Mouse (Mus musculus): ENCODE results near the gene Fam168a.

Fam168a gene

DNA sequence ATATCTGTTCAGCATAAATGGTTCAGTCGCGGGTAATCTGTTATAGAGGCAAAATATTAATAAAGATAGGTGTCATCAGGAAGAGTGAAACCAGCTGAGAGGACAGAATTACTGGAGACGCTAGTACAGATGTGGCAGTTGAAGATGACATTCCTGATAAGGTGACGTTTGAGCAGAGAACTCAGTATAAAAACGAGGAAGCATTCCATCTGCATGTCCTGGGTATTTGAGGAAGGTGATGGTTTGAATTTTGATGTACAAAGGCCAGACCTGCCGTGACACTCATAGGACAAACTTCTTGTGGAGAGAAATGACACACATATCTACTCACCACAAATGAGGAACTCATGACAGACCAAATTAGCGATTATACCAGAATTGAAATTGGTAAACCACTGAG is 73.8 kb downstream of the Fam168a start:
- DNase-seq (ENCODE audit: low spot score), result no peak

DNA sequence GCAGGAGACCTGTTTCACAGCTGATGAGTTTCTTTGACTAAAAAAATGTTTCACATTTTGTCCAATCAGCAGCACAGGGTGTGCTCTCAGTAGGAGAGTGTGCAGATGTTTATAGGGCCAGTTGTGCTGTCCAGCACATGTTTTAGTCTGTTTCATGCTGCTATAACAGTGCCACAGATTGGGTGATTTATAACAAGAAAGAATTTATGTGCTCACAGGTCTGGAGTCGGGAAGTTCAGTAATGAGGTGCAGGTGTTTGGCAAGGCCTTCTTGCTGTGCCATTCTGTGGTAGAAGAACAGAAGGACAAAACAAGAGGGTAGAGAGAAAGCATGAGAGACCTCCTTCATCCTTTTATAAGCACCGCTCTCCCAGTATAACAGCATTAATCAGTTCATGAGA is 78.2 kb downstream of the Fam168a start:
- DNase-seq (ENCODE audit: low spot score), result no peak

DNA sequence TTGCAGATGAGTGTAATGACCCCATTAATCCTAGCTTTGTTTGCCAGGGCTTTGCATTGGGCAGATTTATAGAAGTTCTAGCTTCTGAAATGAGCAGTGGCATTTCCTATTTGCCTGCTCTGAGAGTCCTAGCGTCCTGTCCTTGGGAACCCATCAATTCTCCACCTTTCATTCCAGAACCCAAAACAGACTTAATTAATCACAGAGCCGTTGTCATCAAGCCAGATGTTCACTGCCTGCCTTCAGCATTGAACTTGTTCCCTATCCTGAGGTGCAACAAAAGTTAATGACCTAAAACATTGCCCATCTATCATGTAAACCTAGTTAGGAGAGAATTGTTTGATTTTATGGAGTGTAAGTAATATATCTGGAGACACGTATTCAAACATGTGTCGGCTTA is 79.0 kb downstream of the Fam168a start:
- no peak for DNase-seq (ENCODE audit: low spot score)

DNA sequence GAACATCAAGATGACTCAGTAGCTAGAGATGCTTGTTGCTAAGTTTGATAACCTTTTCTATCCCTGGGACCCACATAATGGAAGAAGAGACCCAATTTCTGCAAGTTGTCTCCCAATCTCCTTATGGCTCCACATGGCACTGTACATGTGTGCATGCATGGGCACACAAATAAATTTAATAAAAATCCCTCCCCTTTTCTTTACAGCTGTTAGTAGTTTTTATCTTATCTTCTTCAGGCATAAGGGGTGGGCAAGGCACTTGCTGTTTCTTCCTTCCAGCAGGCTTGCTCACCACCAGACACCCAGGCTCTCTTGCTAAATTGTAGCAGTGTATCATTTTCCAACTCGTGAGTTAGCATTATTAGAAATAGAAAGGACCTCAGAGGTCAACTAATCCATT is 79.6 kb downstream of the Fam168a start:
- DNase-seq (ENCODE audit: low spot score), result no peak

DNA sequence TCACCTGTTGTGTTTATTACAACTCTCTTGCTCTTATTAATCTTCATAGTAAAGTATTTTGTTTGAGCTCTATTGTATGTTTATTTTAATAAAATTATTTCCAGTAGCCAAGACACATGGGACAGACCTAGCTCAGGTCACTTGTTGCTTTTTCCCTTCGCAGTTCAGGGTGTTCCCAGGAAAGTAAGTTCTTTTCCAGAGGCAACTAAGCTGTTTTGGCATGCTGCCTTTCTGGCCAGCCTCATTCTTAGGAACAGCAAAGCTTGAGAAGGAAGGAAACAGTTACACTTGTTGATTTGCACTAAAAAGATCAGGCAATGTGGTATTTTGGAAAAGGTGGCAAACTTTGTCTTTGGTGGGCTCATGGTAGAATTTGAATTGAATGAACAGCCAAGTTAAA is 81.9 kb downstream of the Fam168a start:
- DNase-seq (ENCODE audit: low spot score), result no peak

DNA sequence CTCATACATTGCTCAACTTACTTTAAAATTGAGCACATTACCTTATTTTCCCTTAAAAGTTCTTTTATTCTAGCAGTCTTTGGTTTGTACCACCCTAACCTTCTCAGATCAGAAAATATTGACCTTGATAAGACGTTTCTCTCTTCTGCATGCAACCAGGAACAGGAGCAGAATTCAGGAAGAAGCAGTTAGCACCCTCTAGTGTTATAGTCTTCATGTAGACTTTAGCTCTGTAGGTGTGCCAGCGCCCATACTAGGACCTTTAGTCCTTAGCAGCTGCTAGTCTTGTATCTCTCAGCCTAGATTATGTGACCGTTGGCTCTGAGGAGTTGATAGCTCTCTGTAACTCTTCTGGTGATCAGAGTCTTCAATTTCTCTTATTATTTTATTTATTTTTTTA is 92.4 kb downstream of the Fam168a start:
- no peak for DNase-seq (ENCODE audit: low spot score)

DNA sequence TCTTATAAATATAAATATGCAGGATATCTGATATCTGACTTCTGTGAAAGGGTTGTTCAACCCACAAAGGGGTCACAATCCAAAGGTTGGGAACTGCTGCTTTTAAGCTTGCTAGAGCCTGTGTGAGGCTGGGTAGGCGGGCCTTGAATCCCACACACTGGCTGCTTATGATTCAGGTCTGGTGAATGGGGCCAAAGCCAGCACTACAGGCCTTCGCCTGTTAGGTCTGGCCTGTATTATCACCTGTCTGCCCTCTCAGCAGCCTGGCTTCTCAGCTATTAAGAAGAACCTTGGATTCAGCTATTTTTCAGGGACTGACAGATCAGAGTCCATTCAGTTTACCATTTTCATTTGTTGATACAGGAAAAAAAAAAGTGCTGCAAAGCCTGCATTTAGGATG is 99.0 kb downstream of the Fam168a start:
- DNase-seq (ENCODE audit: low spot score), result no peak

DNA sequence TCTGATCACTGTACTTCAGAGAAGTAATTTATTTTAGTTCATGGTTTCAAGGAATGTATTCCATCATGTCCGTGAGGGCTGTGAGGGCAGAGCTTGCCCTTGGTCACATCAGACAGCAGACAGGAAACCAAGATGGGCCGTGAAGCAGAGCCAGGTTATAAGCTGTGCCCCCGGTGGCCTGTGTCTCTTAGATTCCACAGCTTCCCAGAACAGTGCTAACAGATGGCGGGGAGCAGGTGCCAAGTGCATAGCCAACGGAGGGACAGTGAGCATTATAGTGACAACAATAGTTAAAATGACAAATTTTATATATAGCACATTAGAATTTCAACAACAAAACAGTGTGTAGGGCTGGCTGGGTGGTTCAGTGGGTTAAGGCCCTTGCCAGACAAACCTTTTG is 105.5 kb downstream of the Fam168a start:
- DNase-seq (ENCODE audit: low spot score), result no peak

DNA sequence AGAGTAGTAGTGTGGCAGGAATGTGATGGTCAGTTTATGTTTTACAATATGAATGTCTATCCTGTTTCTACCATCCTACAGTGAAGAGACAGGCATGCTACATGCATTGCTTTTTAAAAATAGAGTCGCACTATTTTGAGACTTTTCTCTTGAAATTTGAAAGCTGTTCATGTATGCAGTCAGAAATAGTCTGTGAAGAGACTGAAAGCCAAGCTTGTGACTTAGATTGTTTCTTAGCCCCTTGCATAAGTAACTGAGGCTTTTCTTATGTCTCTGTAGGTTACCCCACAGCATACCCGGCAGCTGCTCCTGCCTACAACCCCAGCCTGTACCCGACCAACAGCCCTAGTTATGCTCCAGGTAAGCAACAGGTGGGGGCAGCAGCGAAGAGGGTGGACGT is 106.2 kb downstream of the Fam168a start:
- no peak for DNase-seq (ENCODE audit: low spot score)

DNA sequence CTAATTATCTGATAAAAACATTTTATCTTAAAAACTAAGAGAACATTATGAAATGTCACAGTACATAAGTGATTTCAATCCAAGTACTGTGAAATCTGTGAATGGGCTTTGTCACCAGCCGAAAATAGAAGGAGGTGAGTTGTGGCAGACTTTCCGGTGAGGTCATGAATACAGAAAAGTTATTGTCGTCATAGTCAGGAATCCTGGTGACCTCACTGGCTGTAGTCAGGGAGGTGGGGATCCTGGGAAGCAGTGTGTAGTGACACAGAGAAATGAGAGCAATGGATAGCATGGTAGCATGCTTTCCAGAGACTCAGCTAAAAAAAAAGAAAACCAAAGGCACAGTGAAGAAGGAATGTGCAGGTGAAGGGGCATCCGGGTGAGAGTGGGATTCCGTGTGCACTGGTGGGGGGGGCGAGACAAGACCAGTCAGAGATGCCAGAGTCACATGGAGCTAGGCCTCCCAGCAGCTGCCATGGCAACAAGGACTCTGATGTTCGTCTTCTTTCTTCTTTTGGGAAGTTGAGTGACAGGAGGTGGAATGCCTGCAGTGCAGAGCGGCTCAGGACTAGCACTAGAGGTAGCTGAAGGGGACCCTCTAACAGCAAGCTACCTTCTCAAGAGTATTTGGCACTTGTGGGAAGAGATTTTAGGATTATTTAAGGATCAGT is 109.6 kb downstream of the Fam168a start:
- no peak for DNase-seq (ENCODE audit: low spot score)

DNA sequence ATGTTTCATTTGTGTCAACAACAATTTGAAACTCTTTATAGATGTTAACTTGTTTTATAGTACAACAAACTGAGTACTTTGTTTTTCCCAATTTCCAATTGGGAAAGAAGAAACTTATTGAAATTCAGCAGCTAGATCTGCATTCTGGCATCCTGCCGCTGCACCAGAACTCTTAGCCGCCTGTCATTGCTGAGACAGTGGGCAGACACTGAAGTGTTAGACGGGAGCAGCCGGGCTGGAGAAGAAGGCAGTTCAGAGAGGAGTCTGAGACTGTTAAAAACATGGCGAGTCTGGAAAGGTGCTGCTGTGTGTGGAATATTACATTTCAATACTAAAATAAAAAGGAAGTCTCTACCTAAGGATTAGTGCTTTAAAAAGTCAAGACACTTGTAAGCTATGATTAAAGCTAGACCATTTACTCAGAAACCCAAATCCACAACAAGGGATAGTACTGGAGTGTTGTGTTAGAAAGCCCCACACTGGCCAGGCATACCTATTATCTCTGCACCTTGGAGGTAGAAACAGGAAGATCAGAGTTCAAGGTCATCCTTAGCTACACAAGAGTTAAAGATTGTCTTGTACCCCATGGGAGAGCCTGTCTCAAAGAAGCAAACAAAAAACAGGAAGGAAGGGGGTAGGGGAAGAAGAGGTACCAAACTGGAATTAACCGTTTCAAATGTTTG is 110.5 kb downstream of the Fam168a start:
- DNase-seq (ENCODE audit: low spot score), result no peak

DNA sequence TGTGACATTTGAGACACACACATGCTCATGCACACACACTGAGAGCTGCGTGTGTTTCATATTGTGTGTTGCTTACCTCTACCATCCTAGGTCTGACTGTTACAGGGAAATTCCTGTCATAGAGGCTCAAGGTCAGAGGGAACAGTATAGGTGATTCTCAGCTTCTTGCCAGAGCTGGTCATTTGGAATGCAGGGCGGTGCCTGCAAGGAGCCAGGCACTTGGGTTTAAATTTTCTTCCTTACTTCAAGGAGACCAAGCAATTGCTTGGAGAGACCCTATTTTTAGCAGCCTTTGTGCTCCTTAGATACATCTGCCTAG is 111.0 kb downstream of the Fam168a start:
- DNase-seq (ENCODE audit: low spot score), result no peak

DNA sequence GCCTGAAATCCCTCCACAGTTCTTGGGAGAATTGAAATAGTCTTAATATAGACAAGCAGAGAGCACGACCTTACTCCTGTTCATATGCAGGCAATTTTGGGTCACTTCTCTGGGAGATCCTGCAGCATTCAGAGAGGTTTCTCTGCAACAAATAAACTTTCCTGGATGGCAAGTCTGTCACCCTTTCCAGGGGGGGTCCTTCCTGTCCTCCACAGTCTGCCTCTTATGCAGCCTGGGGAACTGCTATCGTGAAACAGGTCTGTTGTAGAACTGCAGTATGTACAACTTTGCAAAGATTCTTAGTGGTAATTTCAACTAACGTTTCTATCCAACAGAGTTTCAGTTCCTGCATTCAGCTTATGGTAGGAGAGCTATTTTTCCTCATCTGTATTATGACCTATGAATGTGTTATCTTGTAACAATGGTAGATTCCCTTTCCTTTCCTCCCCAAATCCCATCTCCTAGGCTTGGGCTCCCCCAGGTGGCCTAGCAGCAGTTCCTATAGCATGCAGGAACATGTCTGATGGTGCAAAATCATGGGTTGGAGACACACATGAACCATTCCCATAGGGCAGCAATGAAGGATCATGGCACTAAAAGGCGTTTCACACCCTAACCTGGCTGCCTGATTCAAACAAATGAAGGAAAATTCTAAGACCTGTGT is 112.1 kb downstream of the Fam168a start:
- DNase-seq (ENCODE audit: low spot score), result no peak

DNA sequence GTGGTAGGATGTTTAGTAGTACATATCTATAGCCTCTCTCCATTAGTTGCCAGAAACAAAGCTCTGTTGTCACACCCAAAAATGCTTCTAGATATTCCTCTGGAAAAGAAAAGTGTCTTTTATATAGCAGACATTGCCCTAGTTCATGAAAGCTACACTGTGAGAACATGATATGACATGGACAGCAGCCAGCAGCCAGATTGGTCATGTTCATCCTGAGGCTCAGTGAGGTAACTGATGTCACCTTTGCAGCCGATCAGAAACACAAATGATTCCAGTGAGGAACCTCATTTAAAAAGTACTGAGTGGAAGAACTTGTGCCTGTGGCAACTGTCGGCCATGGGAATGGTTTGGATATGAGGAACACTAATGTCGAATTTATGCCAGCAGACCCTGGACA is 118.2 kb downstream of the Fam168a start:
- no peak for DNase-seq (ENCODE audit: low spot score)

DNA sequence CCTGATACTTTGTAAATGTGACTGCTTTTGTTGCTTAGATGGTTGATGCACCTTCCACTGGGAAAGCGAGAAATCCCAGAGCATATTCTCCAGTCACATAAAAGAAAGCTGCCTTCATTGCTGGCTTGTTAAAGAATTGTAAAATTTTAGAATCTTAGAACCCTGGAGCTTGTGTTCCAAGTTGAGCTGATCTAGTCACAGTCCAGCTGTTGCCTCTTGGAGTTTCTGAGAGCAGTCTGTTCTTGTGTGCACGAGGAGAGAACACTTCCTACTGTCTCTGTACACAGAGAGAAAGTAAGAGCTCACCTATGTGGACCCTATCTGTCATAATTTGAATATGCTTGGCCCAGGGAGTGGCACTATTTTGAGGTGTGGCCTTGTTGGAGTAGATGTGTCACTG is 122.1 kb downstream of the Fam168a start:
- no peak for DNase-seq (ENCODE audit: low spot score)

DNA sequence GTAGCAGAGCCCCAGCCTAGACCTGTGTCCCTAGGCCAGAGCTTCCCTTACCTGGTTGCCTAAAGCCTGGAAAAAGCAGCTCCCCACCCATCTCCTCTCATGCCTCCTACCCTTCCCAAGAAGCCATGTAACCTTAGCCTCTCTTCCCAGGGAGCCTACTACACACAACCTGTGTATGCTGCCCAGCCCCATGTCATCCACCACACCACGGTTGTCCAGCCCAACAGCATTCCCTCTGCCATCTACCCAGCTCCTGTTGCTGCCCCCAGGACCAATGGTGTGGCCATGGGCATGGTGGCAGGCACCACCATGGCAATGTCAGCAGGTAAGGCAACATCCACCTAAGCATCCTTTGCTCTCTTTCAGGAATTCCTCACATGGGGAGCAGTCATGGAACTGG is 127.4 kb downstream of the Fam168a start:
- DNase-seq (ENCODE audit: low spot score), result no peak

DNA sequence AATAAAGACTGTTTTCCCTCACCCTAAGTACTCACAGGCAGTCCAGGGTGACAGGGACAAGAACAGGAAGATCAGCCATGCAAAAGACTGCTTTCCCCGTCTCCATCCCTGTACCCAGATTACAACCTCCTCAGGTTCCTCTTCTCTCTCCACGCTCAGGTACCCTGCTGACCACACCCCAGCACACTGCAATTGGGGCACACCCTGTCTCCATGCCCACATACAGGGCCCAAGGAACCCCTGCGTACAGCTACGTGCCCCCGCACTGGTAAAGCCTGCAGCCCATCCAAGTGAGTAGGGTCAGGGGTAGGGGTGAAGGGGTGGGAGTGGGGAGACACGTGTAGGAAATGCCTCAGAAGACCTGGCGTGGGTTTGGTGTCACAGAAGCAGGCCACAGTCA is 128.7 kb downstream of the Fam168a start:
- no peak for DNase-seq (ENCODE audit: low spot score)

DNA sequence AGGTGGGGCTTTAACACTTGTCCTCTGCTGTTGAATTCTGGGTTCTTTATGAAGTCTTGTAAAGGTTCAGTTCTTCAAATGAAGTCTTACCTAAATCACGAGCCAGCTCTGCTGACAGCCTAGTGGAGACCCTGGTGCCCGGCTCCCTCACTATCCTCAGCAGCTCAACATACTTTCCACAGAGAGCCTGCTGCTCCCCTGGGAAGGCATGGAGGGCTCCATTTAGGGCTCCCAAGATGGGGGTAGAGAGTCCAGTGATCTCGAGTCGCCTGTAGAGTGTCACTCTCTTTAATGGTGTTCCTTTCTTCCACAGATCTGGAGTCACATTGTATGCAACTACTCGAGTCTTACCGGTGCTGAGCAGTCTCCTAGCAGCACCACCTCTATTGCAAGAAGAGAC is 129.3 kb downstream of the Fam168a start:
- no peak for DNase-seq (ENCODE audit: low spot score)

DNA sequence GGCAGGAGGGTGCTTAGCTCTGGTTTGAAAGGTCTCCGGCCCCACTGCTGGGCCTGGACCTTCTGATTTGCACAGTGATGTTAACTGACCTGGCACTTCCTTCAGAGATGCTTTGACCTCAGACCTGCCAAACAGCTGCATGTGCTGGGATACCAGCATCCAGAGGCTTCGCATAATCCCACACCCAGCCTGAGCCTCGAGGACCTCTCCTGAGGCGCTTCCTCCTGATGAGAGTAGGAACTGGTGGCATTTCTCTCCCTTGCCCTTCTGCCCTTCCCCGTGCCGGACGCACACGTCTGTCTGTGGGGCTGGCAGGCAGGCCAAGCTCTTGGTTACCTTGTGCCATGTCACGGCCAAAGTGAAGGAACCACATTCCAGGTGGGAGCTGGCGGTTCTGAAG is 130.2 kb downstream of the Fam168a start:
- DNase-seq (ENCODE audit: low spot score), result no peak

DNA sequence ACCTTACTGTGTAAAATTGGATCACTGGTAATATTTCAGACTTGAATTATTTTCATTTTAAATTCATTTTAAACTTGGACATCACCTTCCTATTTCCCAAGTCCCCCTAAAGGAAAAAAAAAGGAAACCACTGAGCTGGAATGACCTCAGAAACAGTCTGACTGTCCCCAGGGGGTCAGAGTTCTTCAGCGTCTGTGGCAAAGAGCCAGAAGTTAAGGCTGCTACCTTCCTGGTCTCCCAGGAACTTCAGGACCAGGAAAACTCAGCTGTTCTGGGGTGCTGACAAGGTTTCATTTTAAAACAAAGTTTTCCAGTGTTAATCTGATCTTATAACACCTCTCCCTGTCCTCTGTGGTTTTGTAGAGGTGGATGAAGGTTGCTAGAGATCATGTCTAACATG is 131.3 kb downstream of the Fam168a start:
- DNase-seq (ENCODE audit: low spot score), result no peak

DNA sequence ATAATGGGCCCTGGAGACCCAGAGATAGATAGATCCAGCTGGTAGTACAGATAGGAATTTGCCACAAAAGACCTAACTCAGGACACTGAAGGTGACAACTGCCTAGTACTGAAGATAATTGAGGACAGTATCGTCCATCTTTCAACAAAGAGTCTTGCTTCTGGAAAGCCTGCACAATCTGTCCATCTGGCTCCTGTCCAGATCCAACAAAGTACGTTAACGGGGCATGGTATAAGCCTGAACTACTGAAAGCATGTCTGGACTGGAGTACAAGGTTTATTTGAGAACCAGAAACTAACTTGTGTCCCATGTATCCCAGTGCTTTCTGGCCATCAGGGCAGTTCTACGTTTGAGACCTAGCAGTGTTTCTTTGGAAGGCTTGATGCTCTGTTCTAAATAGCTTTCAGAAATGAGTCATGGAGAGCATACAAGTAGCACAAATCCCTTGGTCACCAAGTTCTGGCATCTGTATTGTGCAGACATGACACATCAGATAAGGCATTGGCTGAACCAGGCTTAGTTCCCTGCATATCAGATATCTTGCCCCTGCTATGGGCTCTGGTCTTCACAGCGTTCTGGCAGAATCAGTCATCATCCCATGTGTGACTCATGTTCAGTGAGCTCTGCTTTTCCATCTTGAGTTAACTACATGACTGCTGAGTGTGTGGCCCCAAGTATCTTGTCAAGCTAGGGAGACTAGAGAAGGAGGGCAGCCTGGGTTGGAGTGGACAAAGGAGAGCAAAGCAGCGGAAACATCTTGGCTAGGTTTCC is 133.4 kb downstream of the Fam168a start:
- DNase-seq (ENCODE audit: low spot score), result no peak

DNA sequence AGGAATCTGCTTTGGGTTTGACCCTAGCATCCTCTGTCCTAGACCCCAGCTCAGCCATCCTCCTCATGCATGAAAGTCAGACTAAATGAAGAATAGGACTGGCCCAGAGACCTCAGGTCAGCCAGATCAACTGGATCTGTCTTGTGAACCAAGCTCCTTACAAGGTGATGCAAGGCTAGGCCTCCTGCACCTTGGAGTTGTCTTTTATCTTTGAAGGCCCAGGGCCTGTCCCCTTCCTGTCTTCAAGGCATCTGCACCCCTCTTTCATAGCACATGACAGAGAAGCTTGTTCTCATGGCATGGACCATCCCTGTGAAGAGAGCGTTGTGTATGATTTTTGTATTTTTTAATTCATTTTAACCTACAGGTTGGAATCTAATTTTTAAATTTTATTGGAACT is 134.5 kb downstream of the Fam168a start:
- no peak for DNase-seq (ENCODE audit: low spot score)

DNA sequence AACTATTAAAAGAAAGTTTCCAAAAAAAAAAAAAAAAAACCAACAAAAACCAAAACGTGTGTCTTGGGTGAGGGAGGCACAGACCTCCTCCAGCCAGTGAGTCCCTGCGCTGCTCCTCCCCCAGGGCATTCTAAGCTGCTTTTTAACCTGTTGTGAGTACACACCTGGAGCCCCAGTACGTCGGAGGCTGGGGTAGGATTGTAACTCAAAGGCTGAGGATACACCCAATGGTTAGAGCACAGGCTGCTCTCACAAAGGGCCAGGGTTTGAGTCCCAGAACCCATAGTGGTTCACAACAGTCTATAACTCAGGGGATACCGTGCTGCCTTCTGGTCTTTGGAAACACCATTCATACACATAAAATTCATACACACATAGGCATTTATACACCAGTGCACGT is 135.2 kb downstream of the Fam168a start:
- no peak for DNase-seq (ENCODE audit: low spot score)
